Mouse (Mus musculus) heart, postnatal 0 days (tissue): ENCODE results near the gene Zfp60. TPM values are rescaled to one million over a fixed set of nuclear protein-coding genes. Genes with fewer than 3 reads are reported as not detected.
"Not testable (repeated sequence)": the region's sequence is repeated elsewhere in the genome, so short reads cannot be mapped to it uniquely, and the experiment has no call there.

Experiments used
- ATAC-seq: fragments of 200-750 bp; cut with Nextera tagmentation; 2 replicates; pipeline ENCODE4 v1.8.0; 2017; ENCODE audit warnings: low read depth, moderate number of reproducible peaks, moderate library complexity; ENCODE audit not compliant: insufficient read depth
- DNase-seq: peaks from one replicate; pipeline ENCODE4 v3.0.0-alpha.2; 2016; ENCODE audit warnings: low spot score
- H3K27ac ChIP-seq: fragments of 300-500 bp; sonication (generic); 2 replicates; pipeline ENCODE4 v1.5.1; 2014; ENCODE audit warnings: low read depth, mild to moderate bottlenecking
- H3K27me3 ChIP-seq: fragments of 300-500 bp; sonication (generic); 2 replicates; pipeline ENCODE4 v1.6.1; 2014; ENCODE audit warnings: low read length, mixed read lengths; ENCODE audit not compliant: control insufficient read depth, insufficient read depth
- H3K36me3 ChIP-seq: fragments of 300-500 bp; sonication (generic); replicated peaks from 2 replicates; pipeline ENCODE4 v1.6.1; 2014; ENCODE audit warnings: low read length, mixed read lengths; ENCODE audit not compliant: control insufficient read depth, insufficient read depth
- H3K4me1 ChIP-seq: fragments of 300-500 bp; sonication (generic); 2 replicates; pipeline ENCODE4 v1.6.1; 2014; ENCODE audit warnings: antibody characterized with exemption; ENCODE audit not compliant: control insufficient read depth, insufficient read depth
- H3K4me2 ChIP-seq: fragments of 300-500 bp; sonication (generic); 2 replicates; pipeline ENCODE4 v1.6.1; 2014; ENCODE audit warnings: low read depth, mild to moderate bottlenecking, low read length, moderate library complexity
- H3K4me3 ChIP-seq: fragments of 300-500 bp; sonication (generic); 2 replicates; pipeline ENCODE4 v1.5.1; 2014; ENCODE audit warnings: low read depth, low read length
- H3K9ac ChIP-seq: fragments of 300-500 bp; sonication (generic); replicated peaks from 2 replicates; pipeline ENCODE4 v1.6.1; 2014; ENCODE audit warnings: low read depth, low read length, mixed read lengths
- H3K9me3 ChIP-seq: fragments of 300-500 bp; sonication (generic); replicated peaks from 2 replicates; pipeline ENCODE4 v1.6.1; 2016; ENCODE audit warnings: low read length; ENCODE audit not compliant: control insufficient read depth
- CTCF ChIP-seq: IDR thresholded peaks from 2 replicates; pipeline ENCODE4 v1.5.1; 2016; ENCODE audit warnings: antibody characterized with exemption, control low read depth, low read depth
- EP300 ChIP-seq: IDR thresholded peaks from 2 replicates; pipeline ENCODE4 v1.6.1; 2016; ENCODE audit warnings: antibody characterized with exemption, low read depth
- WGBS: fragments of 180-500 bp; shearing (Covaris S2); extraction: QIAGEN DNeasy Blood & Tissue Kit; methylation state at CpG from one replicate; pipeline ENCODE4 v1.1.7; 2014; 5-methylcytosine and 5-hydroxymethylcytosine counted together
- polyA plus RNA-seq: library from polyadenylated mRNA; unstranded; fragments of >200 nt; fragmentation: Nextera tagmentation; extraction: Ambion mirVana; gene quantifications from 2 replicates; pipeline ENCODE4 v1.2.1, GENCODE M21; 2015
- total RNA-seq: library from RNA; depleted of rRNA; stranded (reverse); fragments of >200 nt; gene quantifications from 2 replicates; pipeline ENCODE4 v1.2.3, GENCODE M21; 2014; ENCODE audit warnings: low replicate concordance

The Zfp60 gene
- total and polyA plus RNA-seq, 2 experiments from 2014 or later: 3.8 to 11.1 TPM

- Histone ChIP-seq H3K27me3 (no peaks in the 10 kb centered on the region), H3K27ac (no peak overlapping the region), H3K4me3 (no peak overlapping the region), H3K36me3 (no peaks in the 10 kb centered on the region), H3K4me2 (no peak overlapping the region), H3K4me1 (no peaks in the 10 kb centered on the region), H3K9me3 (peaks cover 15% of the 10 kb centered on the region; the same call in 1 of the 2 replicates), H3K9ac (no peak overlapping the region)
- ATAC-seq (no peak), DNase-seq (no peak)
- 76% methylated on average over 5 of the region's 5 CpGs for WGBS
- no peak for TF ChIP-seq EP300
- no peak for TF ChIP-seq CTCF
These were observed 58.1 kb downstream of the Zfp60 start for GRCm38 (mm10) chr7:27789306-27789705.

DNA sequence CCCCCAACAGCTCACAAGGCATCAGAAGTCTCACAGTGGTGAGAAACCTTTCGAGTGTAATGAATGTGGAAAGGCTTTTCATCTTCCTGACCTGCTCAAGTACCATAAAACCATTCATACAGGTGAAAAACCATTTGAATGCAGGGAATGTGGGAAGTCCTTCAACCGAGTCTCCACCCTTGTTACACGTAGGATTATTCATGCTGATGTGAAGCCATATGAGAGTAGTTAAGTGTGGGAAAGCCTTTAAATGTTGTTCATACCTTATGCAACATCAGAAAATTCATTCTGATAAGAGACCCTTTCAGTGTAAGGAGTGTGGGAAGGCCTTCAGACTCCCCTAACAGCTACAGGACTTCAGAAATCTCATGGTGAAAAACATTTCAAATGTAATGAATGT lies 62.7 kb downstream of the Zfp60 start:
- ATAC-seq, H3K4me2 ChIP-seq, H3K36me3 ChIP-seq, H3K27ac ChIP-seq, H3K9me3 ChIP-seq, DNase-seq, H3K4me3 ChIP-seq, H3K9ac ChIP-seq, H3K27me3 ChIP-seq, H3K4me1 ChIP-seq: not testable (repeated sequence)
- WGBS: 60% methylated on average over 2 of the region's 3 CpGs

- Histone ChIP-seq H3K9ac (no peak overlapping the region), H3K36me3 (no peaks in the 10 kb centered on the region), H3K27ac (no peak overlapping the region), H3K27me3 (no peaks in the 10 kb centered on the region), H3K4me2 (no peak overlapping the region), H3K4me1 (no peaks in the 10 kb centered on the region; the same call in 1 of the 2 replicates), H3K4me3 (no peak overlapping the region), H3K9me3 (0 out of 2 replicates have a peak, but pooled peaks cover 7% of the 10 kb centered on the region)
- ATAC-seq: no peak
- TF ChIP-seq CTCF (no peak), EP300 (no peak)
- no peak for DNase-seq
These were observed 63.4 kb downstream of the Zfp60 start for GRCm38 (mm10) chr7:27794566-27794965.

DNA sequence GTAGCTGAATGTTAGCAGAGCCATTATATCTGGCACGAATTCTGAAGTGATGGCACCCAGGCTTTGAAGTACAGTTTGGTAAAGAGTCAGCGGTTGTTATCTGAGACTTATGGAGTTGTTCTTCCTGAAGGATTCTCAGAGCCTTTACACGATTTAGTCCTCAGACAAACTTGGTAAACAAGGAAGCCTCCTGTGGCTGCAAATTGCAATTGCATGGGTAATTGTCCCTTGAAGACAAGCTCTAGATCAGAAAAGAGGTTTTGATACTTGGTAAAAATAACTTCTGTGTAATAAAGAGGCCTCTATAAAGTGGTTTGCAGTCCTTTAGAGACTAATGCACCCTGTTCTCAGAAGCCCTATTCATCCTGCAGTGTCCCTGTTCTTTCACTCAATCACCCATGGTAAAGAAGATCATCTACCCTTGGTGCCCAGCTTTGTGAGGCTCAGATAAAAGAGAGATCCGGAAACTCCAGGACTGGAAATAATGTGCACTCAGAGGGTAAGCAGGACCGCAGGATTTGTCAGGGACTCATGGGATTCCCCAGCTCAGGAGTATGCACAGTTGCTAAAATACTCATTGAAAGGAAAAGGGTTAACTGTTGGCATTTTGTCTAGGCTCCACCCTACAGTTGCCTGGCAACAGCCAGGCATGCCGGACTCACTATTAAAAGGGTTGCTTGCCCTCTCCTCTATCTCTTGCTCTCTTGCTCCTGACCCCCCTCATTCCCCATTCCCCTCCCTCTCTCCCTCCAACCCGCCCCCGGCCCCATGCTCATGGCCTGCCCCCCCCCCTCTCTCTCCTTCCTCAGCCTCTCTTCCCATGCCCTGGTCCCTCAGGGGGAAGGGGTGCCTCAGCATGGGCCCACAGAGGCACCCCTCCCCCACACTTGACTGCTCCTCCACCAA lies 67.0 kb downstream of the Zfp60 start:
- no peak overlapping the region; the same call in 1 of the 2 replicates for H3K27ac ChIP-seq
- WGBS: 25% methylated on average over 8 of the region's 8 CpGs

GRCm38 (mm10) chr7:27801137-27801536 lies 69.9 kb downstream of the Zfp60 start:
- WGBS: 47% methylated on average over 2 of the region's 2 CpGs
- peak; percentile 34 for TF ChIP-seq CTCF
- TF ChIP-seq EP300: no peak
- H3K9ac ChIP-seq: no peak overlapping the region
- no peaks in the 10 kb centered on the region; the same call in 1 of the 2 replicates for H3K4me1 ChIP-seq
- no peak overlapping the region for H3K4me3 ChIP-seq
- no peak overlapping the region for H3K27ac ChIP-seq
- H3K27me3 ChIP-seq: no peaks in the 10 kb centered on the region
- H3K9me3 ChIP-seq: 0 out of 2 replicates have a peak, but pooled peaks cover 4% of the 10 kb centered on the region
- no peak overlapping the region for H3K4me2 ChIP-seq
- H3K36me3 ChIP-seq: no peaks in the 10 kb centered on the region
- DNase-seq: peak; percentile 15
- ATAC-seq: no peak

More for the DNA sequence above, 67.0 kb downstream of the Zfp60 start:
- TF ChIP-seq EP300 (no peak), CTCF (peak; percentile 14; the same call in 1 of the 2 replicates)
- Histone ChIP-seq H3K9me3 (0 out of 2 replicates have a peak, but pooled peaks cover 4% of the 10 kb centered on the region), H3K4me2 (peak overlapping the region; percentile 18; the same call in 1 of the 2 replicates), H3K9ac (no peak overlapping the region), H3K4me1 (no peaks in the 10 kb centered on the region; the same call in 1 of the 2 replicates), H3K27me3 (no peaks in the 10 kb centered on the region), H3K4me3 (no peak overlapping the region), H3K36me3 (no peaks in the 10 kb centered on the region)
- DNase-seq (peak; percentile 16), ATAC-seq (peak; percentile 55; the same call in 1 of the 2 replicates)
